Mouse (Mus musculus) left cerebral cortex, adult 2 months (tissue): ENCODE results near the gene Rbp1. TPM values are rescaled to one million over a fixed set of nuclear protein-coding genes. Genes with fewer than 3 reads are reported as not detected.

ENCODE experiments used
- DNase-seq, 2 experiments: peaks; one replicate each; pipeline ENCODE4 v3.0.0; 2021 to 2022; ENCODE audit warnings: low spot score in 2 of 2, mixed read lengths in 1 of 2; ENCODE audit errors: extremely low spot score in 1 of 2
- H3K27ac ChIP-seq: fragments of 200-600 bp; 2 replicates; pipeline ENCODE4 v1.8.1; 2022
- H3K4me3 ChIP-seq: fragments of 200-600 bp; 2 replicates; pipeline ENCODE4 v1.8.1; 2022
- CTCF ChIP-seq: fragments of 200-600 bp; IDR thresholded peaks from 2 replicates; pipeline ENCODE4 v1.8.1; 2022; ENCODE audit warnings: antibody characterized with exemption, mild to moderate bottlenecking, moderate library complexity
- intact Hi-C: fragments of 180-260 bp; cut with DNase I; formaldehyde crosslinking; loops from one replicate; pipeline ENCODE4 v1.15.1; 2025
- total RNA-seq, 2 experiments: library from RNA; stranded (reverse); gene quantifications; 2 replicates each; pipeline ENCODE4 v1.2.3; 2021

Rbp1 gene
- total RNA-seq, 2 experiments from 2014 or later, result 4.7 to 6.4 TPM

DNA sequence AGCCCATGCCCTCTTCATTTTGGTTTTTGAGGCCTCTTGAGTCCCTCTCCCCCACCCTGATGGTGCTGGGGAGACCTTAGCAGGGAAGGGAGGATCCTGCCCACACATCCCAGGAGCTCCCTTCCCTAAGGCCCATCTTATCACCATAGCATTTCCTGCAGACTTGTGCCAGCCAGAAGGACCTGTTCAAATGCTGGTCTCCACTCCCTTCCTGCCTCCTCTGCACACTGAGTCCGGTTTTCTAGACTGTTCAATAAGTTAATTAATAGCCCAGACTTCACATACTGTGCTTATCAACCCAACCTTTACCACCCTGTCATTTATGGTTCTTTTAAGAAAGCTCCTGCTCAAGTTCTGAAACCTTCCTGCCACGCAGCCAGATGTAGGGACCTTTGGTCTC, 43.9 kb downstream of the Rbp1 start:
- no peak overlapping the region for H3K4me3 ChIP-seq
- H3K27ac ChIP-seq, result no peak overlapping the region
- TF ChIP-seq CTCF, result no peak
- intact Hi-C loops, result no loop called here
- no peak for DNase-seq

DNA sequence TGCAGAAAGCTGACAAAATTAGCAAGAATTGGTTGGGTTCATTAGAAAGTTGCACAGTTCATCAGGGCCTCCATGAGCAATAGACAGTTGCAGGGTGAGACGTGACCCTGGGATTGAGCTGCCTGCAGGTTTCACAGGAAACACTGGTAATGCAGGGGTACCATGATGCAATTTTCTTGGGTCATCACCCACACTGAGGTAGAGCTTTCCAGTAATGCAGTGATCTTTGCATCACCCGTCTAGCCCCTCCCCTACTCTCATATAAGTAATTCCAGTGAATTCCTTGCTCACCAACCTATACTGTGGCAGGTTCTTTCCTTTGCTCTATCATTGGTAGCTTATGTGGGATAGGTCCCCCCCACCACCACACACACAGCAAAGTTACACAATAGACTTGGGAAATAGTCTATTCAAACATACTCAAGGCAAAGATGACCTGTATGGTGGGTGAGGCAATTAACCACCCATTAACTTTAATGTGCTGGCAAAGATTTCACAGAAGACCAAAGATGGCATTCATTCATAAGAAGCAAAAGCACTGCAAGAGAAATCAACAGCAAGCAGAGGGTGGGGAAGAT, 57.5 kb downstream of the Rbp1 start:
- no peak overlapping the region for H3K4me3 ChIP-seq
- no peak for DNase-seq
- H3K27ac ChIP-seq, result no peak overlapping the region
- intact Hi-C loops, result no loop called here
- TF ChIP-seq CTCF, result no peak

DNA sequence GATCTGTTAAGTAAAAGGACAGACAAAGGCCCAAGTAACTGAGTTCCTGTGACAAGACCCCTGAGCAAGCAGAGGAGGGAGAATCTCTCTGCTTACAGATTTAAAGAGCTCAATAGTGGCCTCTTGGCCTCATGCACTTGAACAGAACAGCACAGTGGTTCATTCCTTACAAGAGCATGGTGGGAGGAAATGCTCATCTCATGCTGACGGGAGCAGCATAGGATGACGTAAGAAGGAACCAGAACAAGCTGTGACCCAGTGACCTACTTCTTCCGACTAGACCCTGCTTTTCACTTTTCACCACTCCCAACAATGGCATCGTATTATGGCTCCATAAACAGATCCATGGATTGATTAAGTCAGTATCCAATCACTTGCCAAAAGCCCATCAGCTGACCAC, 59.5 kb downstream of the Rbp1 start:
- no peak overlapping the region for H3K27ac ChIP-seq
- TF ChIP-seq CTCF, result no peak
- intact Hi-C loops, result no loop called here
- DNase-seq, result no peak
- no peak overlapping the region for H3K4me3 ChIP-seq

- Histone ChIP-seq H3K27ac (no peak overlapping the region), H3K4me3 (no peak overlapping the region)
- DNase-seq, result no peak
- no peak for TF ChIP-seq CTCF
- intact Hi-C loops, result no loop called here
Observed at GRCm38 (mm10) chr9:98485020-98485419, 62.3 kb downstream of the Rbp1 start.

GRCm38 (mm10) chr9:98485815-98486214, 63.1 kb downstream of the Rbp1 start, which contains the start of gene Rbp2:
Gene Rbp2, plus strand, starts transcription at chr9:98486115.
- intact Hi-C loops, result no loop called here
- no peak for TF ChIP-seq CTCF

GRCm38 (mm10) chr9:98487273-98487672, 64.5 kb downstream of the Rbp1 start:
- no peak for DNase-seq
- no peak overlapping the region for H3K27ac ChIP-seq
- intact Hi-C loops, result no loop called here
- TF ChIP-seq CTCF, result no peak
- H3K4me3 ChIP-seq, result no peak overlapping the region

More at GRCm38 (mm10) chr9:98485815-98486214, 63.1 kb downstream of the Rbp1 start, which contains the start of gene Rbp2:
- Histone ChIP-seq H3K27ac (no peak within 1 kb of the TSS), H3K4me3 (no peak within 1 kb of the TSS)
- no peak for DNase-seq

DNA sequence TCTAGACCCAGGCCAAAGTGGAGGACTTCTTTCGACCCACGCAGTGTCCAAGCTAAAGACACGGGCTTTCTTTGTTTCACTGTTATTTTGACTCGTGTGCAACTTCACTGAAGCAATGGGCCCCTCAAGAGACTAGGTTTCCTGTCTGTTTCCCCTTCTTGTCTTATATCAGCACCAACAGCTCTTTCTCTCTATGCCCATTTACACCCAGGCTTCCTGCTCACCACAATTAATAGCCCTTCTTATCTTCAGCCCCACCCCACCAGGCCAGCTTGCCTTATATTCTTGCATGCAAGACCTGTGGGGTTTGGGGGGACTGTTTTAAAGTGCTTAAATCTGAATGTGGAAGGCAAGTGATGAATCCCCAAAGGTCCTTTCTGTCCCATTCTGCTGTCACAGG, 66.8 kb downstream of the Rbp1 start:
- no peak for DNase-seq
- TF ChIP-seq CTCF, result no peak
- Histone ChIP-seq H3K27ac (no peak overlapping the region), H3K4me3 (no peak overlapping the region)
- intact Hi-C loops, result no loop called here

DNA sequence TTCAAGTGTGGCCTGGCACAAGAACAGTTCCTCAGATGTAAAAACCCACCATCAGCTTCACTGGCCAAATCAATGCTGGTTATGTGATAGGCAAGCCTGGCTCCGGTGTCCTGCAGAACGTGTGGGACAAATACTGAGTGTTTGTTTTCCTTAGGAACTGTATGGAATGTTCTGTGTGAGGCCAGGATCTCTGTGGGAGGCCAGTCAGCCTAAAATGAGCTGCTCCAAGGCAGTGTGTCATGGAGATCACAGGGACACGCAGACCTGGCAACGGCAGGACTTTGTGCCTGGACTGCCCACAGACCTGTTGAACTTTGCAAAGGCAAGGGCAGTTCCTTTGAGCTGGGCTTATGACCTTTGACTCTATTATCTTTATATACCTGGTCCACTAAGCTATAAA, 67.4 kb downstream of the Rbp1 start:
- H3K27ac ChIP-seq, result no peak overlapping the region
- DNase-seq, result no peak
- intact Hi-C loops, result no loop called here
- no peak for TF ChIP-seq CTCF
- no peak overlapping the region for H3K4me3 ChIP-seq

DNA sequence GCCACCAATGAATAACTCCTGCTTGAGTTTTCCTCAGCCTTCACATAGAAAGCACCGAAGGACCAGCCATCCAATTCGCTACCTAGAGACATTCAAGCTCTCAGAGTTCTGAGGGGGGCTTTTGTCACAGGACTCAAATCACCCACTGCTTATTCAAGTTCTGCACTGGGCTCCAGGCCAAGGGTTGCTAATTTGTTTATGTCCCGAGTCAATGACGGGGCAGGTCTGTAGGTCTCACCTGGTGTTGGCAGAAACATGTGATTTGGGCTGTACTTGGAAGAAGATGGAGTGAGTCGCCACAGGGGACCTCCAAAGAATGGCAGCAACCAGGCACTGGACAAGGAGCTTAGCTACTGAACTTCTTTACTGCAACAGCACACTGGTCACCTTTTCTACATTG, 68.3 kb downstream of the Rbp1 start:
- no peak for DNase-seq
- intact Hi-C loops, result no loop called here
- Histone ChIP-seq H3K27ac (no peak overlapping the region), H3K4me3 (no peak overlapping the region)
- no peak for TF ChIP-seq CTCF

DNA sequence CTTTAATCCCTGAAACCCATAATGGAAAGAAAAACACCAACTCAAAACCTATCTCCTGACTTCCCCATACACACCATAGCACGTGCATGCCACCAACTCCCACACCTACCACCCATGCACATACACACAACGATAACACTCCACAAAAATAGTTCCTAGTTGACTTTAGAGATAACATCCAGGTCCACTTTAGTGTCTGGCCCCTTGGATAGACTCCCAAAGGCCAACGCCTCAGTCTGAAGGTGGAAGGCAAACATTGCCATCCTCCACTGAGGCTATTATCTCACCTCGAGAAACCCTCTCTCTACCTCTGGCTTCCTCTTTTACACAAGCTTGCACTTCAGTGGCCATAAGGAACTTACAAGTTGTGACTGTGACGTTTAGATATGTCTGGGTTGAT, 69.5 kb downstream of the Rbp1 start:
- intact Hi-C loops, result no loop called here
- Histone ChIP-seq H3K4me3 (no peak overlapping the region), H3K27ac (no peak overlapping the region)
- TF ChIP-seq CTCF, result no peak
- no peak for DNase-seq

GRCm38 (mm10) chr9:98492821-98493220, 70.1 kb downstream of the Rbp1 start:
- no peak for TF ChIP-seq CTCF
- intact Hi-C loops, result no loop called here
- DNase-seq, result no peak
- Histone ChIP-seq H3K4me3 (no peak overlapping the region), H3K27ac (no peak overlapping the region)

Other genes with a start within 250 kb of the Rbp1 start
- 1 to 10 TPM; 2.7 to 2.8 TPM for gene Nmnat3, start 135.5 kb upstream of the Rbp1 start, total RNA-seq
- gene Rbp2, start 63.2 kb downstream of the Rbp1 start, total RNA-seq, result not detected
- 10 to 100 TPM; 84.2 to 91.0 TPM for gene Copb2, start 140.8 kb downstream of the Rbp1 start, total RNA-seq
- gene Mrps22, start 178.7 kb downstream of the Rbp1 start, total RNA-seq, result 10 to 100 TPM; 27.7 to 28.0 TPM